Mouse (Mus musculus): ENCODE data around the gene Gm44503.

Gene Gm44503

DNA sequence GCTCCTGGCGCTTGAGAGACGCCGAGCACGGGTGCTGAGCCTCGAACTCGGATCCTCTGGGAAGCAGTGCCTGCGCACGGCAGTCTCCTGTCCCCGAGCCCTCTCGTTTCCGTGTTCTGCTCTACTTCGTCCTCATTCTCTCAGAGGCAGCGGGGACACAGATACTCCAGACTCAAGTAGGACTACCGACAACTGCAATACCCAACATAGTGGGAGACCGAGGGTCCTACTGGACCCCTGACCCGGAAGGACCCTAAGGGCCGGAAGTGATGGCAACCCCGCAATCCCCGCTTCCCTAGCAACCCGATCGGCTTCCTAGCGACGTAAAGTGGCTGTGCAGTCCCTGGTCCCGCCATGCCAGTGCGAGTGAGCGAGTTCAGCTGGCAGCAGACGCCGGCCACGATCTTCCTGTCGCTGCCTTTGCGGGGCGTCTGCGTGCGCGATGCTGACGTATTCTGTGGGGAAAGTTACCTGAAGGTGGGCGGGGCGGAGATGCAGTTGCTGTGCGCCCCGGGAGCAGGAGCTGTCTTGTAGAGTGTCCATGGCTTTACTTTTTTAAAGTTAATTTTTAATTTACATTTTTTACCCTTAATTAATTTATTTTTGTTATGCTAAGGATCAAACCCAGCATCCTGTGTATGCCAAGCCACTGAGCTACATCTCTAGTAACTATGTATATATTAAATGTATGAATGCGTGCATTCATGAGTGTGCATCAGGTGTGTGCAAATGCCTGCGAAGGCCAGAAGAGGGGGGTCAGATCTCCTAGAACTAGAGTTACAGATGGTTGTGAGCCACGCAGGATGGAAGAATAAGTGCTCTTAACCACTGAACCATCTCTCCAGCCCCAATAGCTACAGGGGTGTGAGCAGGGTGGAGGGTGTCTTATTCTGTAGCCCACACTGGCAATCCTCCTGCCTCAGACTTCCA lies at the start of gene Gm44503, which contains the start of gene Dyx1c1:
TSS of gene Gm44503 (plus strand) at position 332 of the 930 bp plus-strand sequence.
TSS of gene Dyx1c1 (plus strand) at position 265 of the 930 bp plus-strand sequence.
- peak; percentile 88 for DNase-seq (ENCODE audit: low read depth, low spot score)

DNA sequence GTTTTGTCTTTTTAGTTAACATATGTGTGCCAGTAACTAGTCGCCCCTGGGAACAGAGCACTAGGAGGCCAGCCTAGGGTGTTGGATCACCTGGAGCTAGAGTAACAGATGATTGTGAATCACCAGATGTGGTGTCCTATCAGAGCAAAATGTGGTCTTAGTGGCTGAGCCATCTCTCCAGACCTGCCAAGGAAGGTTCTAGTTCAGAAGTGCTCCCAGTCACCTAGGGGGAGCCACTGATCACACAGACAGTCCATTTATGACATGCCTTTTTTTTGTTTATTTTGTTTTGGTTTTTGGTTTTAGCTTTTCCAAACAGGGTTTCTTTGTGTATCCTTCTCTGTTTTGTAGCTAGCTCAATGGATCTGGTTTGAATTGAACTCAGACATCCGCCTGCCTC lies 47.3 kb upstream of the Gm44503 start:
- no peak for DNase-seq (ENCODE audit: low read depth, low spot score)

DNA sequence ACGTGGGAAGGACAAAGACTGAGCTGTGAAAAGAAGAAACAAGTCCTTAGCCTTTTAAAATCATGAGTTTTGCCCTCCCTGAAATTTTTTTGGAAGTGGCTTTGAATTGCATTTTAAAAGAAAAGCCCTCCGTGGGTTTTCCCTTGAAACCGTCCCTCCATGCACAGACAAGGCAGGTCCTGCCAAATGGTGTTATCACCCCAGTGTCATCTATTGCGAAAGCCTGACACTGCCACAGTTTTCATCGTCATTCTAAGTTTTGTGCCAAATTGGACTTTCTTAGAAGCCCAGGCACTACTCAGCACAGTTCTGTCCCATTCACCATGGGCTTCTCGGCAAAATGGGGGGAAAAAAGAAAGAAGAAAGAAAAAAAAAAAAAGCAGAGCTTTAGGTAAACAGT lies 45.1 kb upstream of the Gm44503 start:
- no peak for DNase-seq (ENCODE audit: low read depth, low spot score)

DNA sequence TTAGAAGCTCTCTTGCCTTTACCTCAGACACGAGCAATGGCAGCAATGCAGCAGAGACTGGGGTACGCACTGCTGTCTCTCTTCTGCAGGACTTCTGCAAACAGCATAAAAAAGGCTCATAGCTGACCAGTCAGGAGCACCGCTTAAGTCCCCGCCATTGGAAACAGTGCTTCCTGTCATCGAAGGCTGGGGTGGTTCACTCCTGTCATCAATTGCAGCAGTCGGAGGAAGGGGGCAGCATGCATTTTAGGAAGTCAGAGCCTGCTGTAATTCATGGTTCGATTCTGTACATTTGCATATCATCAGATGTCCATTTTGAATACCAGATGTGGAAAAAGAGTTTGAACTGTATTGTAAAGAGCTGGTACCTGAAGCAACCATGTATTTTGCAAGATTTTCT lies 42.9 kb upstream of the Gm44503 start:
- DNase-seq (ENCODE audit: low read depth, low spot score), result no peak

DNA sequence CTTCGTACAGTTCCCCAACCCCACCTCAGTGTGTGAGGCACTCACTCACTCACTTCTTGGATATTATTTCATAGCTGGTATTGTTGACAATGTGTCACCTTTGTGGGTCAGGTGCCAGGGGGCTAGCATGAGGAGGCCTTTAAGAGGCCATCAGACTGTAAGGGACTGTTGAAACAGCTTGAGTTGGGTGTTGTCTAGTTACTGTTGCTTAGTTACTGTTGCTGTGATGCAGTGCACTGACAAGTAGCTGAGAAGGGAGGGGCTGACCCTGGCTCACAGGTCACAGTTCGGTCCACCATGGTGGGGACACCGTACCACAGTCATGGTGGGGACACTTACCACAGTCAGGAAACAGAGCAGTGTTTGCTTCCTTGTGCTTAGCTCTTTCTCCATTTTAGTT lies 35.6 kb upstream of the Gm44503 start:
- no peak for DNase-seq (ENCODE audit: low read depth, low spot score)

DNA sequence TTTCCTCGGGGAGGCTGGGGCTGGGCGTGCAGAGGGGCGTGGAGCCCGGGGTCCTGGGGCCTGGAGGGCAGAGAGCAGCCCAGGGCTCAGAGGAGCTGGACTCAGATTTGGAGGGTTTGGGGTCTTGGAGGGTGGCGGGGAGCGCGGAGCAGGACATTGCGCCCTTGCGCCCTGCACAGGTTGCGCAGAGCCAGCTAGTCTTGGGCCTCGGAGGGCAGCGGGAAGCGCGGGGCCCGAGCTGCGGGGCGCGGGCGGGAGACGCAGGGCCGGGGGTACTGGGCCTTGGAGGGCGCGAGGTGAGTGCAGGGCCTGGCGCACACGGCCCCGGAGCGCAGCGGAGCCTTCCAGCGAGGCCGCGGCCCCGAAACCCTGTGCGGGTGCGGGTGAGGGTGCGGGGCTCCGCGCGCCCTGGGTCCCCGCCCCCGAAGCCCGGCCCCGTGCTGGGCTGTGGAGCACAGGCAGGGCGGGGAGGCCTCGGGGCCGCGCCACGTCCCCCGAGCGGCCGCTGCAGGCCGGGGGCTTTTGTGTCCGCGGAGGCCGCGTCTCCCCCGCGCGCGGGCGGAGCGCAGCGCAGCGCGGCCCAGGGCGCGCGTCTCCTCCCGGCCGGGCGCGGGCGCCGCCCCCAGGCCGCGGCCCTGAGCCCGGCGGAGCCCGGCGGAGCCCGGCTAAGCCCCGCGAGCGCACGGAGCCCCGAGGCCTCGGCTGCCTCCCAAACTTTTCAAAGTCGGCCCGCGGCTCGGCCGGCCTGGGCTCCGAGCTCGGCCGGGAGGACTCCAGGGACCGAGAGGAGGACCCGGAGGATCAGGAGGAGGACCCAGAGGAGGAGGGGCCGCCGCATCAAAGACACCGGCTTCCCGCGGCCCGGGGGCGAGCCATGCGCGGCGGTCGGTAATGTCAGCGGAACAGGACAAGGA lies 33.4 kb upstream of the Gm44503 start, which contains the start of gene Pygo1:
TSS of gene Pygo1 (plus strand) at position 625 of the 914 bp plus-strand sequence.
- DNase-seq (ENCODE audit: low read depth, low spot score), result peak; percentile 52

DNA sequence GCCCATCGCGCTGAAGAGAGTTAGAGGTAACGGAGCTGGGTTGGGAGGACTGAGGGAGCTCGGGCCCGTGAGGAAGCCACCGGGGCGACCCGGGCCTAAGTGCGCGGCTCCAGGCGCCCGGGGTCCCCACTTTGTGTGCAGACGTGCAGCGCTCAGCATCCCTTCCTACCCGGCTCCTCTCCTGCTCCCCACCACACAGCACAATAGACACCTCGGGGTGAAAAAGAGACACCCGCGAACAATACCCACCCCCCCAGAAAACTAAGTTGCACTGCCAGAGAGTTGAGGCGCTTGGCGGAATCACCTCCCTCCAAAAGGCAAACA lies 32.8 kb upstream of the Gm44503 start:
- DNase-seq (ENCODE audit: low read depth, low spot score), result peak; percentile 19

DNA sequence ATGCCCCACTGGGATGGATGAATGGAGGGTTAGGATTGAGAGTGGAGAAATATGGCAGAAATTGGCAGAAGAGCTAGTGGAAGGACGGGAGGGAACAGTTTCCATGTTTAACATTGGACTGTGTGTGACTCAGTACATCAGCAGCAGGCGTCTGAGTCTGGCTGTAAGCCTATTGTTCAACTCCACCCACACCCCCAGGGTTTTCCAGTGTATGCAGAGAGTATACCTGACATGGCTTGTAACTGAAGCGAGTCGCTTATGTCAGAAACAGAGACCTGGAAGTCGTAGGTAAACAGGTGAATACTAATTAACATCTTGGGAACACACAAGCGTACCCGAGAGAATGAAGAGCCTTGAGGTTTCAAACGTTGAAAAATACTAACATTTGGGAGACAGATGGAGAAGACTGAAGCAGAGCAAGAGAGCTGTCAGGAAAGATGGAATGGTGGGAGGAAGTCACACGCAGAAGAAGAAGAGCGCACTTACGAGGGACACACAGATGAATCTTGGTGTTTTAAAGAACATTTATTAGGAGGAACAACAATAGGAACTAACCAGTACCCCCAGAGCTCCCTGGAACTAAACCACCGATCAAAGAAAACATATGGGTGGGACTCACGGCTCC lies 27.4 kb upstream of the Gm44503 start:
- DNase-seq (ENCODE audit: low read depth, low spot score), result no peak

DNA sequence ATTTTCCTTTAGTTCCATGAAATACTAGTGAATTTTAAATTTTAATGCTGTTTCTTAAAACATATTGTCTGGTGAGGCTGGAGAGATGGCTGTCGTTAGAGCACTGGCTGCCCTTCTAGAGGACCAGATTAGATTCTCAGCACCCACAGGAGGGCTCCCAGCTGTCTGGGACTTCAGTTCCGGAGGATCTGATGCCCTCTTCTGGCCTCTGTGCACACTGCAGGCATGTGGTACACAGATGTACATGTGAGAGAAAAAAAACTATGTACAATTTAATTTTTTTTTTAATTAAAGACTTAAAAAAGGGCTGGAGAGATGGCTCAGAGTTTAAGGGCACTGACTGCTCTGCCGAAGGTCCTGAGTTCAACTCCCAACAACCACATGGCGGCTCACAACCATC lies 23.3 kb upstream of the Gm44503 start:
- DNase-seq (ENCODE audit: low read depth, low spot score), result no peak

DNA sequence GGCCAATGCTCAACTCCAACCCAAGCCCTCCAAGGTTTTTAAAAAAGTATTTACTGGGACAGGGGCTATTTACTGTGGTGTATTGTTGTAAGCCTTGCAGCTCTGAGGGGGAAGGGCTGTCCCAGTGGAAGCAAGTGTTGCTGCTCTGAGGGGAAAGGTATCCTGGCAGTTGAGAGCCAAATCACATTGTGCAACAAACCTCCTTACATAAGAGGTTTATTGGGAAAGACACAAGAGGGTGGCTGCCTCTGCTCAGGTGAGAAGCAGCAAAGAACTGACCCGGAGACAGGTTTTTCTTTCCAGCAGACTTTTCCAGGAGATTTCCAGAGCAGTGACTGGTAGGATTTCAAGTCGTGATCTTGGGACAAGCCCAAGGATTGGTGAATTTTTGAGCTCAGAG lies 22.4 kb upstream of the Gm44503 start:
- no peak for DNase-seq (ENCODE audit: low read depth, low spot score)

DNA sequence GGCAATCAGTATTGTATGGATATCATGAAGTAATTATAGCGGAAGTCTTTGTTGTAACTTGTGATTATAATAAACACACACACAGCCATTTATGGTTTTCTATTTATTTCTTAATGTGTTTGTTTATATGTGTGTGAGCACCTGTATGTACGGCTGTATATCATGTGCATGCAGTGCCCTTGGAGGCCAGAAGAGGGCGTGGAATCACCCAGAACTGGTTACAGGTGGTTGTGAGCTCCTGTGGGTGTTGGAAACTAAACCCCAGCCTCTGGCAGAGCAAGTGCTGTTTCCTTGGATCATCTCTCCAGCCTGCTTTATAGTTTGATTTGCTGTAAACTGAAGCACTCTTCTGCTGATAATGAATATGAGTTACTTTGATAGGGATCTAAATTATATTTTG lies 15.2 kb upstream of the Gm44503 start:
- no peak for DNase-seq (ENCODE audit: low read depth, low spot score)

DNA sequence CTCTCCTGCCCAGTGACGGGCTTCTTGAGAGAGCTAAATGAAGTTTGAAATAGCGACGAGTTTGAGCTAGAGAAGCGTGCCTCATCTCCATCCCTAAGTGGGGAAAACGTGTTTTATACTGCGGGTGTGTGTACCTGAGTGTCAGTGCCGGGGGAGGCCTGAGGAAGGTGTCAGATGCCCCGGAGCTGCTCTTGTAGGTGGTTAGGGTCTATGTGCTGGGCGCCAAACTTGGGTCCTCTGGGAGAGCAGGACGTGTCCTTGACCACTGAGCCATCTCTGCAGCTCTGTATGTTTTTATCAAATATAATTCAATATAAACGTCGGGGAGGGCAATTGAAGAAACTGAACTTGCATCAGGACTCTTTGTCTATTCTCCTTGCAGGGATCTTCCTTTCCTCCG lies 14.4 kb upstream of the Gm44503 start:
- DNase-seq (ENCODE audit: low read depth, low spot score), result no peak

DNA sequence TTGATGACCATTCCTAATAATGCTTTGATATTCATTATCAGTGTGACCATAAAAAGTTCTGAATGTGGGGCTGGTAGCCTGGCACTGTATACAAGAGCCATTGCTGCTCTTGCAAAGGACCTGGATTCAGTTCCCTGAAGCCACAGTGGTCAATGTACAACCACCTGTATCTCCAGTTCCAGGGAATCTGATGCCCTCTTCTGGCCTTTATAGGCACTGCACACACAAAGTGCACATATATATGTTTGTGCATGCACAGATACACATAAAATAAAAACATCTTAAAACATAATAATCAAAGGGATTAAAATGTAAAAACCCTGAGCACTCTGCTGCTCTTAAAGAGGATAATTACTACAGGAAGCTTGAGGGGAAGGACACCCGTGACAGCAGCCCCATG lies 11.6 kb upstream of the Gm44503 start:
- no peak for DNase-seq (ENCODE audit: low read depth, low spot score)

DNA sequence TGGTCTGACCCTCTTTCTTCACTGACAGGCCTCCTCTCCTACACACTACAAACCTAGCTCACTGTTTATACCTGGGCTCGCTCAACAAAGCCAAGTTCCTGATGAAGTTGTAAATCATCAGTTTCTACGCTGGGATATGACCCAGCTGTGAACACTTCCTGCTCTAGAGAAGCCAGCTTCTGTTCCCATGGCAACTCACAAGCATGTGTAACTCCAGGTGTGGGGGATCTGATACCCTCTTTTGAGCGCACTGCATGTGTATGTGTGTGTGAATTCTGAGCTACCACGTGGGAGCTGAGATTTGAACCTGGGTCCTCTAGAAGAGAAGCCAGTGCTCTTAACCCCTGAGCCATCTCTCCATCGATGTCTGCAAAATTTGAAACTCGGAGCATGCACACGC lies 9.1 kb upstream of the Gm44503 start:
- DNase-seq (ENCODE audit: low read depth, low spot score), result peak; percentile 70

DNA sequence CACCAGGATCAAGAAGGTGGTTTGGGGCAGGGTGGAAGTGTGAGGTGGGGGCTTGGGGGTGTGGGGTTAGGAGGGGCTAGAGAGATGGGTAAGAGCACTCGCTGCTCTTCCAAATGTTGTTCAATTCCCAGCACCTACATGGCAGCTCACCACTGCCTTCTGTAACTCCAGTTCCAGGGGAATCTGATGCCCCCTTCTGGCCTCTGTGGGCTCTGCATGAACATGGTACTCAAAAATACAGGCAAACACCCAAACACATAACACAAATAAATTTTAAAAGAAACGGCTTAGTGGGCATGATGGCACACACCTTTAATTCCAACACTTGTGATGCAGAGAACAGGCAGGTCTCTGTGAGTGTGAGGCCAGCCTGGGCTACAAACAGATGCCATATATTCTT lies 3.9 kb upstream of the Gm44503 start:
- peak; percentile 36 for DNase-seq (ENCODE audit: low read depth, low spot score)

DNA sequence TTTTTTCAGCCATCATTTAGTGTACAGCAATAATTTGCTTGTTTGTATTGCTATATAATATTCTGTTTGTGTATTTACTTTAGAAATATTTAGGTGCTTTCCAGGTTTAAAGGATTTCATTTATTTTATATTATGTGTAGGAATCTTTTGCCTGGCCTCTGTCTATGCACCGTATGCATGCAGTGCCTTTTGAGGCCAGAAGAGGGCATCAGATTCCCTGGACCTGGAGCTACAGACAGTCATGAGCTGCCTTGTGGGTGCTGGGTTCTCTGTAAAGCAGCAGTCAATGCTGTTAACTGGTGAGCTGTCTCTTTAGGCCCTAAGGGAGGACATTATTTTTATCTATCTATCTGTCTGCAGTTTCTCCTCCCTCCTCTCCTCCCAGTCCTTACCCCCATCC lies 3.1 kb upstream of the Gm44503 start:
- DNase-seq (ENCODE audit: low read depth, low spot score), result peak; percentile 58

DNA sequence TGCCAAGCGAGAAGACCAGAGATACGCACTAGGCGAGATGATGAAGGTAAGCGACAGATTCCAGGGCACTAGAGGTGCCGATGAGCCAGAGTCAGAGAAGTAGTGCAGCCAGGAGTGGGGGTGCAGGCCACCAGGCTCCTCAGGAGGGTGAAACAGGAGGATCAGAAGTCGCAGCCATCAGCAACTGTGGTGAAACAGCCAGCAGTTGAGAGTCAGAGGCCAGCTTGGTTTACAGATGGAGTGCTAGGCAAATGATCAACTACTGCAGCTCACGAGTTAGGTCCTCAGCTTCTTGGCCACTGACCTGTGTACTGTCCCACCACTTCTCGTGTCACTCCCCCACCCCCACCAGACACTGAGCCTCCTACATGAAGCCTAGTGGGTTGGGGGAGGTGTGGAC lies 2.7 kb downstream of the Gm44503 start:
- no peak for DNase-seq (ENCODE audit: low read depth, low spot score)

DNA sequence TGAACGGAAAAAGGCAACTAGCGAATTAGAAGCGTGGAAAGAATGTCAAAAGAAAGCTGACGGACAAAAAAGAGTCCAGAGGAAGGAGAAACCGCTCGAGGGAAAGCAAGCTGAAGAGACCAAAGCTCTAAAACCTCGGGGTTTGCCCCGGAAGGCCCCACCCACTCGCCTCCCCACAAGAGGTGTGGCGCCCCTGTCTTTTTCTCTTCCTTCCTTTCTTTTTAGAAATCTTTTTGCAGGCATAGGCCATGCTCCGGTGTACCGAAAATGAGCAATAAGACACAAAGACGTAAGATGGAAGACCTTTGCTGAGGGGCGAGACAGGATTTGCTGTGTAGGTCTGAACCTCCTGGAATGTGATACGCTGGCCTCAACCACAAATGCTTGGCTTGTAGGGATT lies 3.3 kb downstream of the Gm44503 start:
- DNase-seq (ENCODE audit: low read depth, low spot score), result no peak

DNA sequence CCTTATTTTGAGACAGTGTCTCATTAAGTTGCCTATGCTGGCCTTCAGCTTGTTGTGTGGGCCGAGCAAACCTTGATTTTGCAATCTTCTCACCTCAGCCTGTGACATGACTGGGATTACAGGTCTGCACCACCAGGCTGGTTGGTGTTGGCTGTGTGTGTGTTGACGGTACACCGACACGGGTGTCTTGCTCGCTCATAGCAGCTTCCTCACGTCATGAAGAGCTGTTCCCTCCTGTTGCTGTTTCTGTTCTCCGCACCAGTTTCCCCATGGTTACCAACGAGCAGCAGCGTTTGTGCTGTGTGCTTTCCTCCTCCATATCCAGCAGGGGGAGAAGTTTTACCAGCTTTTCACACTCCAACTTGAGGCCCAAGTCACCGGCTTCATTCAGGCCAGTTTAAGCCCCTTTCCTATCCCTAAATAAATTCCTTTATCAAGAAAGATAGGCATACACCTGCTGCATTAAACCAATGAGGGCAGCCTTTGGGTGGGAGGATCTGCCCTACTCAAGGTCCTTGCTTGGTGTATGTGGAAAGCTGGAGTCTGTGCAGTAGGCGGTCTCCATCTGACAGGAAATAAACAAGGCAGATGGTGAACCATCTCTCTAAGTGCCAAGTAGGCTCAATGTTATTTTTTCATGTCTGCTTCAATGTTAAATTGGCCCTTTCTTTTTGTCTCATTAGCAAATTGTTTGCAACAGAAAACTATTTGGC lies 9.9 kb downstream of the Gm44503 start:
- peak; percentile 57 for DNase-seq (ENCODE audit: low read depth, low spot score)

DNA sequence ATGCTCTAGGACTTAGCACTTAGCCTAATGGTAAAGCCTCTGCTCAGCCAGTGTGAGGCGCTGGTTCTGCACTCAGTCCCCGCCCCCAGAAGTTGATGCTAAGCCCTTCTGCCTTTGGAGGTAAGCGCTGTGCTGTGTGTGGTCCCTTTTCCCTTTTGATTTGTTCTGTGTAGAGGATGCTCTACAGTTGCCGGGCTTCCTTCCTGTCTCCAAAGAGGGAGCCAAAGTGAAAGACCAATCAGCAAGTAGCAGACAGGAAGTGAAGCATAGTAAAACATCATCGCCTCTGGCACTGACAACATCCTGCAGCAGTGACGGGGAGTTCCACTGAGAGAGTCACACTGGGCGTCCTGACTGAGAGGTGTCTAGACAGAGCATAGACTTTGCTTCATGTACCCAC lies 11.2 kb downstream of the Gm44503 start:
- DNase-seq (ENCODE audit: low read depth, low spot score), result no peak

DNA sequence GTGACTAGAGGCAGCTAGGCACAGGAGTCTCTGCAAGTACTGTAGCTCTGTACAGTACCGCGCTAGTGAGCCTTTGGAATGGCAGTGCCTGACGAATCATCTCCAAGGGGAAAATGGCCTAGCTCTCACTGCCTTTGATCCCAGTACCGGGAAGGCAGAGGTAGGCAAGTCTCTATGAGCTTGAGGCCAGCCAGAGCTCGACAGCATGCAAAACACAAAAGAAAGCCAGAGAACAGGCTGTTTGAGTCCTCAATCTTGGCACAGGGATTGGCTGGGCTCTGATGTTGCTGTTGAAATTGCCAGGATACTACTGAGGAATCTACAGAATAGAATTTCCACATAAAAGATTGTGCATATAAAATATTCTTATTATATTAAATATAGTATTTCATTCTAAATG lies 13.8 kb downstream of the Gm44503 start:
- no peak for DNase-seq (ENCODE audit: low read depth, low spot score)

Measured in forelimb bud, embryonic 11.5 days (tissue).